Mouse (Mus musculus) CD8-positive naive resting alpha-beta T cell, adult 2 months (primary cell): ENCODE results near the gene Mrpl34.

ENCODE experiments used
- DNase-seq, 2 experiments: peaks; one replicate each; pipeline ENCODE4 v3.0.0; 2022; ENCODE audit warnings: low read depth in 2 of 2, low spot score in 2 of 2

The Mrpl34 gene

GRCm38 (mm10) chr8:71495039-71495438, 30.3 kb downstream of the Mrpl34 start:
- DNase-seq: peak; percentile 61 to 68

- DNase-seq: no peak
Measured at GRCm38 (mm10) chr8:71495811-71496210, 31.1 kb downstream of the Mrpl34 start.

- DNase-seq: no peak
Measured at GRCm38 (mm10) chr8:71496481-71496880, 31.7 kb downstream of the Mrpl34 start.

GRCm38 (mm10) chr8:71497077-71497645, 32.4 kb downstream of the Mrpl34 start:
- no peak for DNase-seq

- DNase-seq: no peak
Measured at GRCm38 (mm10) chr8:71497881-71498501, 33.2 kb downstream of the Mrpl34 start.

GRCm38 (mm10) chr8:71498816-71499690, 34.3 kb downstream of the Mrpl34 start:
- no peak for DNase-seq

- DNase-seq: no peak
Measured at GRCm38 (mm10) chr8:71504349-71504748, 39.6 kb downstream of the Mrpl34 start.

GRCm38 (mm10) chr8:71505326-71505725, 40.6 kb downstream of the Mrpl34 start:
- DNase-seq: no peak

GRCm38 (mm10) chr8:71505979-71506378, 41.2 kb downstream of the Mrpl34 start:
- no peak for DNase-seq

GRCm38 (mm10) chr8:71507589-71508104, 42.9 kb downstream of the Mrpl34 start:
- DNase-seq: no peak

- DNase-seq: no peak
Measured at GRCm38 (mm10) chr8:71509316-71509715, 44.6 kb downstream of the Mrpl34 start.

- no peak for DNase-seq
Measured at GRCm38 (mm10) chr8:71511644-71512043, 46.9 kb downstream of the Mrpl34 start, which contains the start of gene Plvap. TSS of gene Plvap (minus strand) at chr8:71511752.

GRCm38 (mm10) chr8:71513018-71513754, 48.4 kb downstream of the Mrpl34 start:
- DNase-seq: no peak

GRCm38 (mm10) chr8:71515043-71515442, 50.3 kb downstream of the Mrpl34 start:
- DNase-seq: no peak
